In the genomic region with DNA sequence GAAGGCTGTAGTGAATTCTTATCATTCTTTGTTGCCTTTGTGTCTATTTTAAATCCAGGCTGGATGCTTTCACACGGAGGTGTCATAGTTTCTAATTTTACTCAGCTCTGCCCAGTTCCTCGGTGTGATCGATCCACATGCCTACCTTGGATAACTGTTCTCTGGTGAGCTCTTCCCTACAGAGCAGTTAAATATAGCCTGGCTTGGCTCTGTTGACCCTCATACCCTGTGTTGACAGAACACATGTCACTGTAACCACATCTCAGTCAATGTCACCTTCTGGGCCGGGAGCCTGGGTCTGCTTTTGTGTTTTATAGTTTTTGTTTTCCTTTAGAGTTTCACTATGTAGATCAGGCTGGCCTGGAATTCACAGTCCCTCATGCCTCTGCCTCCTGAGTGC, we compare ENCODE assay signal across 23 mouse cellular contexts. TPM values are rescaled to one million over a fixed set of nuclear protein-coding genes. Genes with fewer than 3 reads are reported as not detected.
A peak's percentile ranks its signal among the peaks of the same experiment; 100 is the strongest.
DNase-seq lines count a peak whose midpoint lies in the region; ATAC-seq and TF ChIP-seq lines count a peak whose summit lies in the region.
"Had no signal": no experiment of that assay in that cellular context is flagged by ENCODE, and none has a peak within 500 bp of the region (broad histone marks: within the 10 kb centered on the region; RNA-seq: fewer than 3 reads in every experiment).

No protein-coding gene starts in this region.

- TF ChIP-seq EP300 in CH12.LX (IDR thresholded peaks at IDR 0.05; ENCODE audit: low read length): no peak

- H3K27ac ChIP-seq in CH12.LX (ENCODE audit: insufficient read depth, low read depth): no peak overlapping the region
- peak overlapping the region; percentile 87 for H3K27ac ChIP-seq in heart, embryonic 11.5 days (ENCODE audit: low read depth, low read length)
- no peak overlapping the region for H3K27ac ChIP-seq in kidney, embryonic 15.5 days
- H3K27ac ChIP-seq: embryonic facial prominence, embryonic 10.5 days had no signal

- H3K9me3 ChIP-seq in CH12.LX (replicated peaks; ENCODE audit: low read length): no peaks in the 10 kb centered on the region
- no peaks in the 10 kb centered on the region for H3K9me3 ChIP-seq in heart, embryonic 11.5 days (replicated peaks; ENCODE audit: control insufficient read depth, low read length)
- H3K9me3 ChIP-seq in kidney, embryonic 15.5 days (replicated peaks): no peaks in the 10 kb centered on the region
- H3K9me3 ChIP-seq: embryonic facial prominence, embryonic 10.5 days had no signal

- in situ Hi-C loops in CH12.LX (cut with MboI; ENCODE audit: low pct_ligation_motif_present, low pct_unique_long_range_greater_than_20kb, low sequenced_read_pairs): loop anchor here (10.0 to 25.0 kb wide), 3 partner anchors 143 to 400 kb away; a partner anchor contains a TSS

- ATAC-seq in heart, embryonic 11.5 days (replicated peaks; ENCODE audit: insufficient number of reproducible peaks, low FRiP score, low TSS enrichment): peak; percentile 68; the same call in 1 of the 2 replicates
- no peak for ATAC-seq in kidney, embryonic 15.5 days (replicated peaks; ENCODE audit: low FRiP score)
- ATAC-seq: hindbrain, embryonic 16.5 days; intestine, postnatal 0 days; midbrain, embryonic 16.5 days had no signal

- DNase-seq in heart, adult 11 months: peak; percentile 96
- no peak for DNase-seq in heart, postnatal 36 days
- DNase-seq in CH12.LX (ENCODE audit: extremely low read depth): no peak
- DNase-seq in heart, postnatal 10 days: peak; percentile 48 to 63
- DNase-seq in adrenal gland, postnatal 25 days: no peak
- DNase-seq in Muller cell, postnatal 12 days (ENCODE audit: inconsistent ontology term): no peak
- DNase-seq: B cell, adult 2 months; cerebellum, adult 8-10 months; lung, adult 18-20 months had no signal

- 24% methylated on average over 4 of the region's 4 CpGs for WGBS in heart, embryonic 11.5 days (ENCODE audit: insufficient replicate concordance)
- 80% methylated on average over 4 of the region's 4 CpGs for WGBS in kidney, embryonic 15.5 days

- H3K4me3 ChIP-seq in CH12.LX (replicated peaks in 1 of 3; ENCODE audit: low read depth in 2 of 3, low read length in 2 of 3, poor library complexity in 1 of 3): no peak overlapping the region
- no peak overlapping the region for H3K4me3 ChIP-seq in heart, embryonic 11.5 days (ENCODE audit: low read depth, low read length)
- H3K4me3 ChIP-seq in kidney, embryonic 15.5 days (replicated peaks): no peak overlapping the region
- H3K4me3 ChIP-seq: embryonic facial prominence, embryonic 10.5 days had no signal

- dilution Hi-C loops in CH12.LX (cut with MboI; ENCODE audit: extremely low pct_ligation_motif_present, extremely low pct_unique_long_range_greater_than_20kb, low sequenced_read_pairs): no loop called here

- no peak for TF ChIP-seq RAD21 in CH12.LX (IDR thresholded peaks at IDR 0.05; ENCODE audit: low read depth, low read length)

- H3K4me2 ChIP-seq in CH12.LX (ENCODE audit: insufficient read depth, low read depth, poor library complexity, severe bottlenecking): peak overlapping the region; percentile 92
- peak overlapping the region; percentile 11; the same call in 1 of the 2 replicates for H3K4me2 ChIP-seq in heart, embryonic 11.5 days
- no peak overlapping the region for H3K4me2 ChIP-seq in kidney, embryonic 15.5 days

- no peaks in the 10 kb centered on the region for H3K79me2 ChIP-seq in CH12.LX (replicated peaks; ENCODE audit: control insufficient read depth, extremely low read depth, insufficient read depth, poor library complexity, severe bottlenecking)

- no peaks in the 10 kb centered on the region for H3K27me3 ChIP-seq in CH12.LX (replicated peaks)
- no peaks in the 10 kb centered on the region for H3K27me3 ChIP-seq in heart, embryonic 11.5 days (ENCODE audit: control insufficient read depth, insufficient read depth, low read length)
- no peaks in the 10 kb centered on the region for H3K27me3 ChIP-seq in kidney, embryonic 15.5 days

- H3K9ac ChIP-seq in CH12.LX (ENCODE audit: insufficient read depth, low read depth): peak overlapping the region; percentile 51
- H3K9ac ChIP-seq in heart, embryonic 11.5 days (ENCODE audit: low read depth, low read length): no peak overlapping the region
- no peak overlapping the region for H3K9ac ChIP-seq in kidney, embryonic 15.5 days

- intact Hi-C loops in heart, postnatal 36 days (cut with DNase I): no loop called here
- intact Hi-C loops in heart, postnatal 10 days (cut with DNase I): no loop called here

- peaks cover 11 to 40% of the 10 kb centered on the region in 2 experiments for H3K4me1 ChIP-seq in CH12.LX (ENCODE audit: control insufficient read depth in 1 of 2, insufficient read depth in 2 of 2)
- H3K4me1 ChIP-seq in heart, embryonic 11.5 days (ENCODE audit: control insufficient read depth, insufficient read depth, low read length): peaks cover 13% of the 10 kb centered on the region
- H3K4me1 ChIP-seq in kidney, embryonic 15.5 days: peaks cover 15% of the 10 kb centered on the region; the same call in 1 of the 2 replicates
- H3K4me1 ChIP-seq: embryonic facial prominence, embryonic 10.5 days had no signal

- TF ChIP-seq POLR2A in CH12.LX (IDR thresholded peaks at IDR 0.05; ENCODE audit: low read depth, low read length): no peak

- no peaks in the 10 kb centered on the region for H3K36me3 ChIP-seq in CH12.LX (replicated peaks in 1 of 2; ENCODE audit: control insufficient read depth in 1 of 2, insufficient read depth in 1 of 2, low read length in 1 of 2)
- H3K36me3 ChIP-seq in heart, embryonic 11.5 days (ENCODE audit: control insufficient read depth, insufficient read depth, low read length): no peaks in the 10 kb centered on the region
- no peaks in the 10 kb centered on the region for H3K36me3 ChIP-seq in kidney, embryonic 15.5 days
- H3K36me3 ChIP-seq: embryonic facial prominence, embryonic 10.5 days had no signal

- TF ChIP-seq CTCF in CH12.LX (conservative IDR thresholded peaks at IDR 0.05 in 1 of 2, IDR thresholded peaks at IDR 0.05 in 1 of 2; ENCODE audit: low read depth in 2 of 2, low read length in 2 of 2): no peak

TF ChIP-seq in CH12.LX, 34 proteins besides CTCF, POLR2A, EP300 and RAD21:
- TF ChIP-seq HCFC1 (IDR thresholded peaks at IDR 0.05; ENCODE audit: low read depth, low read length): no peak

RNA-seq across cellular contexts. Expression of a gene that starts 3.4 kb away (rescaled TPM):
- total RNA-seq in heart, postnatal 36 days (2021): under 1 TPM in 1 of 2 experiments, not detected in 1; 0.89 TPM
- total RNA-seq in CH12.LX (2012; rRNA removed): 2.3 TPM in 2 replicates
- not detected in 2 replicates for total RNA-seq in CH12.LX (2014; rRNA removed)
- polyA plus RNA-seq in CH12.LX (2012; ENCODE audit: insufficient read length, low read depth): 1.1 and 1.7 TPM in 2 replicates
- polyA plus RNA-seq in heart, embryonic 11.5 days (2014; fragmentation: Nextera tagmentation; extraction: Ambion mirVana): not detected in 2 replicates
- total RNA-seq in heart, postnatal 10 days (2021): not detected
- total RNA-seq in adrenal gland, postnatal 25 days (2021): not detected in 2 replicates
- polyA plus RNA-seq in kidney, embryonic 15.5 days (2015; fragmentation: Nextera tagmentation; extraction: Ambion mirVana): 2.8 and 3.1 TPM in 2 replicates
- total RNA-seq: common myeloid progenitor, adult 5-6 weeks; gastrocnemius, postnatal 4 days; layer of hippocampus, adult 8-10 months; left cerebral cortex, postnatal 25 days; megakaryocyte-erythroid progenitor cell, adult 5-6 weeks had no signal
- polyA plus RNA-seq: embryonic facial prominence, embryonic 10.5 days; forebrain, embryonic 11.5 days; hindbrain, embryonic 16.5 days; limb, embryonic 14.5 days; midbrain, embryonic 16.5 days had no signal

RNA-seq across cellular contexts. Expression of a gene that starts 24.6 kb away (rescaled TPM):
- total RNA-seq in heart, postnatal 36 days (2021): not detected
- not detected in 2 replicates for total RNA-seq in CH12.LX (2012; rRNA removed)
- not detected in 2 replicates for total RNA-seq in CH12.LX (2014; rRNA removed)
- polyA plus RNA-seq in CH12.LX (2012; ENCODE audit: insufficient read length, low read depth): not detected in 2 replicates
- 0.55 TPM in 1 of 2 replicates, not detected in the other for polyA plus RNA-seq in heart, embryonic 11.5 days (2014; fragmentation: Nextera tagmentation; extraction: Ambion mirVana)
- not detected for total RNA-seq in heart, postnatal 10 days (2021)
- total RNA-seq in adrenal gland, postnatal 25 days (2021): 0.58 TPM in 1 of 2 replicates, not detected in the other
- polyA plus RNA-seq in kidney, embryonic 15.5 days (2015; fragmentation: Nextera tagmentation; extraction: Ambion mirVana): 5.0 and 8.9 TPM in 2 replicates
- total RNA-seq: adrenal gland, adult 18-20 months; common myeloid progenitor, adult 5-6 weeks; gastrocnemius, postnatal 4 days; layer of hippocampus, adult 8-10 months; left cerebral cortex, postnatal 25 days; megakaryocyte-erythroid progenitor cell, adult 5-6 weeks had no signal
- polyA plus RNA-seq: embryonic facial prominence, embryonic 10.5 days; forebrain, embryonic 11.5 days; hindbrain, embryonic 16.5 days; limb, embryonic 14.5 days; midbrain, embryonic 16.5 days had no signal

Comparison
In these comparisons a context has a peak if more than half of its experiments do, and no peak if none do; other contexts are left out.
1. DNase-seq: peak in heart, adult 11 months (single experiment) and heart, postnatal 10 days (2 of 2); none in heart, postnatal 36 days (0 of 2), CH12.LX (single experiment), adrenal gland, postnatal 25 days (single experiment) and Muller cell, postnatal 12 days (single experiment).